Mouse (Mus musculus): ENCODE data around the gene Trpm8. TPM values are rescaled to one million over a fixed set of nuclear protein-coding genes. Genes with fewer than 3 reads are reported as not detected.

Trpm8 gene
- total and polyA plus RNA-seq, 3 experiments = not detected

DNA sequence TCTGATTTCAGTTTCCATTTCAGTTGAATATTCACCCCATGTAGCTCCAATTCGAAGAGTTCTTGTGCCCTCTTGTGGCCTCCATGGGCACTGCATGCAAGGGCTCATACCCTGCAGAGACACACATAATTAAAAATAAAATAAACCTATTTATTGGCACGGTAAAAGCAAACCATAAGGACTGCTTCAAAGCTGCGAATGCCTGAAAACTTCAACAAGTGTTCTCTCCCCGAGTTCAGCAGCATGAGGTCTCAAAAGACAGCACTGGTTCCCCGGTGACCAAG is 10.2 kb downstream of the Trpm8 start:
- H3K27me3 ChIP-seq (replicated peaks) = peaks cover 69% of the 10 kb centered on the region
- no peak overlapping the region for H3K4me2 ChIP-seq (ENCODE audit: insufficient read depth, low read depth, poor library complexity, severe bottlenecking)

DNA sequence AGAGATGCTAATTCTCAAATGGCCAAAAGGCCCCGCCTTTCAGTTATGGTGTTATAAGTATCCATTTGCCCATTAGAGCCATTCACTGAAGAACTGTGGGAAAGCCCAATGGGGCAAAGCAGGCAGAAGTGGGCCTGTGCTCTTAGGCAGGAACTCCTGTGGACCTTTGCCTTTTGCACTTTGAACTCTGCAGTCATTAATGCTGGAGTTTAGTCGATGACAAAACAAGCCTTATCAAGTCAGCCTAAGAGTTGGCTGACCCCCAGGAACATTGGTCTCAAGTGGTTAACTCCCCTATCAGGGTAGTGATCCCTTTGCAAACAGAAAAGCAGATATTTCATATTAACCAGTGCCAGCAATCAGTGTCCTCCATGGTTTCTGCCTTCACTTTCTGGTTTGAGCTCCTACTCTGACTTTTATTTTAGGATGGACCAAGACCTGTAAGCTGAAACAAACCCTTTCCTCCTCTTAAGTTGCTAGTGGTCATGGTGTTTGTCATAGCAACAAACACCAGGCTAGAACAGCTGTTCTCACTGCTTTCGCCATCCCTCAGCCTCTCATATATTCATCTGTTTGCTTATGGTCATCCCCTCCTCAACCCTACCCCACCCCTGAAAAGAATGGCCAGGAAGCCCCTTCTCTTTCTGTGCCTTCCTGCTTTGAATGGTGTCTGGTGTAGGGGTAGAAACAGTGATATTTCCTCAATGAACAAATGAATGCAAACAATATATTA is 10.8 kb downstream of the Trpm8 start:
- TF ChIP-seq ZNF384 (IDR thresholded peaks at IDR 0.05; ENCODE audit: low read depth, low read length) (no peak), TCF12 (IDR thresholded peaks at IDR 0.05; ENCODE audit: low read depth, low read length) (no peak), POLR2AphosphoS2 (IDR thresholded peaks at IDR 0.05; ENCODE audit: low read depth, low read length) (no peak), IRF4 (IDR thresholded peaks at IDR 0.05; ENCODE audit: low read depth, low read length) (no peak), SMC3 (IDR thresholded peaks at IDR 0.05; ENCODE audit: low read depth, low read length) (no peak), TBP (conservative IDR thresholded peaks at IDR 0.05; ENCODE audit: low read depth, low read length) (no peak), CTCF (conservative IDR thresholded peaks at IDR 0.05 in 1 of 2, IDR thresholded peaks at IDR 0.05 in 1 of 2; ENCODE audit: low read depth in 2 of 2, low read length in 2 of 2) (no peak)
- peaks cover 18% of the 10 kb centered on the region for H3K9me3 ChIP-seq (replicated peaks; ENCODE audit: low read length)
- H3K4me2 ChIP-seq (ENCODE audit: insufficient read depth, low read depth, poor library complexity, severe bottlenecking) = no peak overlapping the region
- H3K4me1 ChIP-seq (ENCODE audit: control insufficient read depth in 1 of 2, insufficient read depth in 2 of 2) = peaks cover 13 to 16% of the 10 kb centered on the region in 2 experiments
- dilution Hi-C loops (cut with MboI; ENCODE audit: extremely low pct_ligation_motif_present, extremely low pct_unique_long_range_greater_than_20kb, low sequenced_read_pairs) (no loop called here), in situ Hi-C loops (cut with MboI; ENCODE audit: low pct_ligation_motif_present, low pct_unique_long_range_greater_than_20kb, low sequenced_read_pairs) (loop anchor here (10.0 to 25.0 kb wide), 2 partner anchors 153 to 326 kb away; partner anchors contain the start of gene Ugt1a6a)
- H3K36me3 ChIP-seq (replicated peaks in 1 of 2; ENCODE audit: control insufficient read depth in 1 of 2, insufficient read depth in 1 of 2, low read length in 1 of 2) = no peaks in the 10 kb centered on the region
- no peak overlapping the region for H3K4me3 ChIP-seq (replicated peaks in 1 of 3; ENCODE audit: low read depth in 2 of 3, low read length in 2 of 3, poor library complexity in 1 of 3)
- H3K27ac ChIP-seq (ENCODE audit: insufficient read depth, low read depth) = no peak overlapping the region
- H3K27me3 ChIP-seq (replicated peaks) = peaks cover 63% of the 10 kb centered on the region
- no peak overlapping the region for H3K9ac ChIP-seq (ENCODE audit: insufficient read depth, low read depth)
- DNase-seq (ENCODE audit: extremely low read depth) = no peak
- no peaks in the 10 kb centered on the region for H3K79me2 ChIP-seq (replicated peaks; ENCODE audit: control insufficient read depth, extremely low read depth, insufficient read depth, poor library complexity, severe bottlenecking)

More for the DNA sequence above, 10.2 kb downstream of the Trpm8 start:
- no peak overlapping the region for H3K4me3 ChIP-seq (replicated peaks in 1 of 3; ENCODE audit: low read depth in 2 of 3, low read length in 2 of 3, poor library complexity in 1 of 3)
- H3K79me2 ChIP-seq (replicated peaks; ENCODE audit: control insufficient read depth, extremely low read depth, insufficient read depth, poor library complexity, severe bottlenecking) = no peaks in the 10 kb centered on the region
- dilution Hi-C loops (cut with MboI; ENCODE audit: extremely low pct_ligation_motif_present, extremely low pct_unique_long_range_greater_than_20kb, low sequenced_read_pairs) = no loop called here
- H3K27ac ChIP-seq (ENCODE audit: insufficient read depth, low read depth) = no peak overlapping the region
- peaks cover 13 to 22% of the 10 kb centered on the region in 2 experiments for H3K4me1 ChIP-seq (ENCODE audit: control insufficient read depth in 1 of 2, insufficient read depth in 2 of 2)
- TF ChIP-seq PAX5 (IDR thresholded peaks at IDR 0.05; ENCODE audit: low read length) (no peak), UBTF (IDR thresholded peaks at IDR 0.05; ENCODE audit: low read depth, low read length) (no peak), HCFC1 (IDR thresholded peaks at IDR 0.05; ENCODE audit: low read depth, low read length) (no peak; the same call in 1 of the 2 replicates), MAZ (IDR thresholded peaks at IDR 0.05; ENCODE audit: low read depth, low read length) (peak; percentile 81; the same call in 1 of the 2 replicates), TCF12 (IDR thresholded peaks at IDR 0.05; ENCODE audit: low read depth, low read length) (no peak), TBP (conservative IDR thresholded peaks at IDR 0.05; ENCODE audit: low read depth, low read length) (0 out of 2 replicates have a peak, but pooled peaks have one; percentile 46), ZNF384 (IDR thresholded peaks at IDR 0.05; ENCODE audit: low read depth, low read length) (no peak), E2F4 (IDR thresholded peaks at IDR 0.05; ENCODE audit: insufficient replicate concordance, low read depth, low read length) (0 out of 2 replicates have a peak, but pooled peaks have one; percentile 44), ELF1 (IDR thresholded peaks at IDR 0.05; ENCODE audit: low read depth, low read length) (no peak), CHD2 (IDR thresholded peaks at IDR 0.05; ENCODE audit: low read length) (no peak), NRF1 (IDR thresholded peaks at IDR 0.05; ENCODE audit: low read depth, low read length) (no peak), IRF4 (IDR thresholded peaks at IDR 0.05; ENCODE audit: low read depth, low read length) (peak; percentile 68; the same call in 1 of the 2 replicates), JUND (conservative IDR thresholded peaks at IDR 0.05; ENCODE audit: low read depth, low read length) (0 out of 2 replicates have a peak, but pooled peaks have one; percentile 49), MYC (IDR thresholded peaks at IDR 0.05; ENCODE audit: low read depth, low read length) (0 out of 2 replicates have a peak, but pooled peaks have one; percentile 79), BHLHE40 (IDR thresholded peaks at IDR 0.05; ENCODE audit: low read depth, low read length) (0 out of 2 replicates have a peak, but pooled peaks have one; percentile 2), ZKSCAN1 (IDR thresholded peaks at IDR 0.05; ENCODE audit: borderline replicate concordance, low read depth, low read length) (no peak), POLR2A (IDR thresholded peaks at IDR 0.05; ENCODE audit: low read depth, low read length) (no peak), MAX (IDR thresholded peaks at IDR 0.05; ENCODE audit: low read length) (peak; percentile 23; the same call in 1 of the 2 replicates), MAFK (IDR thresholded peaks at IDR 0.05; ENCODE audit: insufficient replicate concordance, low read length) (no peak), SIN3A (IDR thresholded peaks at IDR 0.05; ENCODE audit: low read length) (0 out of 2 replicates have a peak, but pooled peaks have one; percentile 5), ZC3H11A (IDR thresholded peaks at IDR 0.05; ENCODE audit: low read depth, low read length) (peak; percentile 74), SMC3 (IDR thresholded peaks at IDR 0.05; ENCODE audit: low read depth, low read length) (peak; percentile 93), CTCF (conservative IDR thresholded peaks at IDR 0.05 in 1 of 2, IDR thresholded peaks at IDR 0.05 in 1 of 2; ENCODE audit: low read depth in 2 of 2, low read length in 2 of 2) (peak in 1 of 2 experiments; percentile 99; a peak in 2 of 4 replicates), GABPA (IDR thresholded peaks at IDR 0.05; ENCODE audit: insufficient replicate concordance, low read depth, low read length) (no peak)
- peaks cover 21% of the 10 kb centered on the region for H3K9me3 ChIP-seq (replicated peaks; ENCODE audit: low read length)
- H3K36me3 ChIP-seq (replicated peaks in 1 of 2; ENCODE audit: control insufficient read depth in 1 of 2, insufficient read depth in 1 of 2, low read length in 1 of 2) = no peaks in the 10 kb centered on the region
- DNase-seq (ENCODE audit: extremely low read depth) = peak; percentile 91
- no peak overlapping the region for H3K9ac ChIP-seq (ENCODE audit: insufficient read depth, low read depth)
- in situ Hi-C loops (cut with MboI; ENCODE audit: low pct_ligation_motif_present, low pct_unique_long_range_greater_than_20kb, low sequenced_read_pairs) = loop anchor here (10.0 to 25.0 kb wide), 2 partner anchors 153 to 325 kb away; partner anchors contain the start of gene Ugt1a6a
